Mouse (Mus musculus): ENCODE data around the gene Paxx.

The Paxx gene

GRCm38 (mm10) chr2:25460551-25461309, at the start of gene Paxx:
Paxx (minus strand) TSS chr2:25461094.
- DNase-seq (ENCODE audit: inconsistent ontology term) = peak; percentile 96

DNA sequence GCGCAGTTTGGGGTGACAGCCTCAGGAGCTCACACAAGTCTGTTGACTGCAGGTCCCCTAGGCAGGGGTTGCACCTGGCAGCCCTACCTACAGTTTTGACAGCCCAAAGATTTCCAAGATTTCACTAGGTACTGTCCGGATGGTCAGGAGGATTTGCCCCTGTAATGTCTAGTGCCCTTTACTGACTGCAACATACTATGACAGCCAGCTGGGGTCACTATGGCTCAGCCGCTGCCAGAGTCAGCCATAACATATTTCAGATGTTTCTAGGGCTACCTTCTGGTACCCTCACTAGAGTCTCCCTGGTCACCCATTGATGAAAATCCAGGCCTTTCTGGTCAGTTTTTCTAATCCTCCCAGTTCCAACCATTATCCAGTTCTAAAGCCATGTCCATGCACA, 49.0 kb upstream of the Paxx start:
- DNase-seq (ENCODE audit: inconsistent ontology term) = peak; percentile 14

DNA sequence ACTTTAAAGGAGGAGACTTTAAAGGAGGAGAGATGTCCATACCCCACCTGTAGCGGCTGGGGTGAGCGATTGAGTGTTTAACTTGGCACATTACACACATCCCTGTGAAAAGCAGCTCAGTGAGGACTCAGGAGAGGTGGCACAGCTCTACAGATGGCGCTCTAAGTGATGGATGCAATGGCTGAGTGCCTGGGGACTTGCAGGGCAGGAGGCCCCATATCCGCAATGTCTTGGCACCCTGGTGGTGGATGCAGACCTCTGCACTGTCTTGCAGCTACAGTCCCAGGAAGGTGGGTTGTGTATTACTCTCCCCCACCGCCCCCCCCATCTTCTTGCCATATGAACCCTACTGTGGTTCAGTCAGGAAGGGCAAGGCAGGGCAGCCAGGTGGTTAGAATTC, 46.1 kb upstream of the Paxx start:
- no peak for DNase-seq (ENCODE audit: inconsistent ontology term)

DNA sequence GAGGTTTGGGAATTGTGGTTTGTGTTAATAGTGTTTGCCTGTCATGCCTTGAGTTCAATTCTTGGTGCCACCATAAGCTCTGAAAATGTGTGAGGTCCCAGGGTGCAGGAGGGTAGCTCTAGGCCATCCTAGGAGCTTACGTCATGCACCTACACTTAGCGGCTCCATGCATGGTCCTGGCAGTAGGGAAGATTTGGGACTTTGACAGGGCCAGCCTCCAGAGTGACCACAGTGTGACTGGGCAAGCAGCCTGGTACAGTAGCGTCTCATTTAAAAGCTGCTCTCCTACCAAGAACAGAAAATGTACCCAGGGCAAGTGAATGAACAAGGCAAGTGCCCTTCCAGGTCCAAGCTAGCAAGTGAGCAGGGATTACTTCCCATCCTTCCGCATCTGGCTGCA, 45.0 kb upstream of the Paxx start:
- no peak for DNase-seq (ENCODE audit: inconsistent ontology term)

- no peak for DNase-seq (ENCODE audit: inconsistent ontology term)
Measured at GRCm38 (mm10) chr2:25505000-25505399, 44.1 kb upstream of the Paxx start.

- DNase-seq (ENCODE audit: inconsistent ontology term) = no peak
Measured at GRCm38 (mm10) chr2:25504538-25504937, 43.6 kb upstream of the Paxx start.

GRCm38 (mm10) chr2:25502726-25503125, 41.8 kb upstream of the Paxx start:
- DNase-seq (ENCODE audit: inconsistent ontology term) = no peak

DNA sequence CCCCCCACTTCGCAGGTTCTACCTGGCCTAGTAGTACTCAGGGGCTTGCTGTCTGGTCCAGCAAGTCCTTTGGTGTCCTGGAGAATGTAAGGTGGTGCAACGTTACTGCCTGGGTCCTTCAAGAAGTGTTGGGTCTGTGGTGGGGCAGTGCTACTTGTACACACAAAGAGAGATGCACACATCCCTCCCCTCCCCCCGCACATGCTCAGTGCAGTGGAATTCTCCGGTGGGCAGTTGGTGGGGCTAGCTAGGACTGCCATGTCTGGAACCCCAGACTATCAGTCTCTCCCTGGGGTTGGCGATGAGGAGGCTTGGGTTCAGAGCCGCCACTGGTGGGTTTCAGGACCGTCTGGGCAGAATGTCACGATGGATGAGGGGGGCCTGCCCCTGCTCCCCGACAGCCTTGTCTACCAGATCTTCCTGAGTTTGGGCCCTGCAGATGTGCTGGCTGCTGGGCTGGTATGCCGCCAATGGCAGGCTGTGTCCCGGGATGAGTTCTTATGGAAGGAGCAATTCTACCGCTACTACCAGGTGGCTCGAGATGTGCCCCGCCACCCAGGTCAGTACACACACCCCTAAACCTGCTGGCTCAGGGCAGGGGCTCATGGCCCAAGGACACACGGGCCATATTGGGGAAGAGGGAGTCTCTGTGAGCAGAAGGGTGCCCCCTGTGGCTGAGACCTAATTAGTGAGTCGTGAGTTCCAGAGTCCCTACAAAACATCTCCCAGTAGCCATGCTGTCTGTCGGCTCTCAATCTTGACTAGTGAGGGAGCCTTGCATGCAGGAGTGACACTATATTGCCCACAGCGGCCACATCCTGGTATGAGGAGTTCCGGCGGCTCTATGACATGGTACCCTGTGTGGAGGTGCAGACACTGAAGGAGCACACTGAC, 40.9 kb upstream of the Paxx start, which contains the start of gene C8g:
TSS of gene C8g (minus strand) at position 127 of the 894 bp plus-strand sequence.
- DNase-seq (ENCODE audit: inconsistent ontology term) = no peak

DNA sequence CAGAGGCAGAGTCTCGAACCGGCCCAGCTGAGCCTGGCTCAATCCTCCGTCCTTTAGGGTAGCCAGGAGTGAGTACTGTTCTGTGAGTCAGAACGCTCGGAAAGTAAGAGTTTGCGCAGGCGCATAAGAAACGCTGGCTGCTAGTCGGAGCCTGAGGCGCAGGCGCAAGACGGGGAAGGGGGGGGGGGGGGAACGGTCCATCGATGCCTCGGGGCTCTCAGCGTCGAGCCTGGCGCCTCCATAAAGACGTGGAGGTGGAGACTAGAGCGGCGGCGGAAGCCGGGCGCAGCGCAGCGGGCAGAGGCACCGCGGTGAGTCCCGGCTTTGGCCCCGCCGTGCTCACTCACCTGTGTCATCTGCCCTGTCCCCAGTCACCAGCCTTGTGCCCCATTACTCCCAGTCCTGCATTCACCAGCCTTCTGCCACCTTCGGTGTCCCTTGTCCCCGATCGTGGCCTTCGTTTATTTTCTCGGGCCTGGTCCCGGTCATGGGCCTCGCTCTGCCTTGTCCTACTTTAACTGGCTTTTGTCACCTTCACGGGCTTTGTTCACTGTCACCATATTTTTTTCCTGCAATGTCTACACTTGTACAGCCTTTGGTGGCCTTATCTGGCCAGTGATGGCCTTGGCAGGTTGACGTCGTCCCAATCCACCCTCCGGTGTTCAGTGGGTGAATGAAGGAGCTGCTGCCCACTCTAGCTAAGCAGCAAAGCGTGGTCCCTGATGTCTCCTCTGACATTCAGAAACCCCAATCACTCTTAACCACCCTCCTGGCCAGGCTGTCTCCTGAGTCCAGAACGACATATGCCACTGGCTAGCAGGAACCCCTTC, 39.9 kb upstream of the Paxx start, which contains the start of gene Fbxw5:
TSS of gene Fbxw5 (plus strand) at position 175 of the 830 bp plus-strand sequence.
- peak; percentile 96 for DNase-seq (ENCODE audit: inconsistent ontology term)

DNA sequence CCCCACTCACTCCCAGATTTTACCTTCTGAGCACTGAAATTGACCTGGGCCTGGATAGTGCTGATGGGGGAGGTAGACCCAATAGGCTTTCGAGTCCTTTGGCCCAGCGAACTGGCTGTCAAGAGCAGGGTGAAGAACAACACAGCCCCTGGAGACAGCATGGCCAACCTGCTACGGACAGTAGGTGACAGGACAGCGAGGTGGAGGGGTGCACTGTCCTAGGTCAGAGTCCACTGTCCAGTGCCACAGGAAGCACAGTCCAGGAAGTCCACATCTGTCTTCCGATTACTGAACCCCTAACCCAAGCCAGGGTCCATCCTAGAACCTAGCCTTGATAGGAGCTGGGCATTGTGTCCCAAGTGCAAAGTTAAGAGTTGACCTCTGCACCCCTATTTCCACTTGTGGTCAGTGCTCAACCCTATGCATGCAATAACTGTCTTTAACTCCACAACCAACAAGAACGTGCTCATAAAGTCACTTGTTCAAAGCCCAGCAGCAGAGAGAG, 39.2 kb upstream of the Paxx start:
- peak; percentile 33 for DNase-seq (ENCODE audit: inconsistent ontology term)

DNA sequence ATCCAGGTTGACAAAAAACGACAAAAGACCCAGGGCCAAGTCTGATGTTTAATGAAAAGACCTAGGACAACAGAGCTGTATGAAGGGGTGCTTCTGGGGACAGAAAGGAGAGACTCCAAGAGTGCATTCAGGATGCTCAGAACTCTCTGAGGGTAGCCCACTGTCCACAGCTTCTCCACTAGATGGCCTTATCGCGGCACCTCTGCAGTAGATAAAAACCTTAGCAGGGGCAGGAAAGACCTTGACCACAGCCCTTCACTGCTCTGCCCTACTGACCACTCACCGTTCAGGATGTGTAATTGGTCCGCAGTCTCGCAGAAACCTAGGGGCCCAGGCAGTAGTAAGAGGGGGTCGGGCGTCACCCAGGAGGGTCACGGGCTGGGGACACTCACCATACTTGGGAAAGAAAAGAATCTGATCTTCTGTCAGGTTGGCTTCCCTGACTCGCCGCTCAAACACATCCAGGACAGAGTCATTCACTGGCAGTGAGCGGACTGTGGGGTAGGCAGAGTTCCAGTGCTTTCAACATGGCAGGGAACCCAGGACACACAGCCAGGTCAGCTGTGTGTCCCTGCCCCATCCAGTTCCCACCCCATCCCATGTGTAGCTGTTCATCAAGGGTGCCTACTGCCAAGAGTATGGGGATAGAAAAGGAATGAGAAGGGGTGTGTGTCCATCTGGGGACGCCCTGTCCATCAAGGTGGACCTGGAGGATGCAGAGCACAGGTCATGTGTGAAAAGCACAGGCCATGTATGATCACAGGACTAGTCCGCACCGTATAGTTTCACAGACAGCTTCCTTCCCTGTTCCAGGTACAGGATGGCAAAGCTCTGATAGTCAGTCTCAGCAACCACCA, 38.0 kb upstream of the Paxx start:
- DNase-seq (ENCODE audit: inconsistent ontology term) = no peak

GRCm38 (mm10) chr2:25497846-25498575, 37.1 kb upstream of the Paxx start:
- DNase-seq (ENCODE audit: inconsistent ontology term) = no peak

DNA sequence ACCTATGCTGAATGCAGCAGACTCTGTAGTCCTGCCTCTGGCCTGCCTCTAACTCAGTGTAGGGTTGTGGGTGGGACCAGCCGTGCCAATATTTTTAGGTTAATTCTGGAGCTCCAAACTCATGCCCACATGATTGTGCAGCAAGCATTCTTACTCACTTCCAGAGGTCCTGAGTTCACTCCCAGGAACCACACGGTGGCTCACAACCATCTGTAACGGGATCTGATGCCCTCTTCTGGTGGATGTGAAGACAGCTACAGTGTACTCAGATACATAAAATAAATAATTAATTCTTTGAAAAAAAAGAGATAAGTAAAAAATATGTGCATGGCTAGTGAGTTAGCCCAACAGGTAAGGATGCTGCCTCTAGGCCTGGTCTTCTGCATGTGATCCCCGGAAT, 35.6 kb upstream of the Paxx start:
- peak; percentile 47 for DNase-seq (ENCODE audit: inconsistent ontology term)

GRCm38 (mm10) chr2:25493476-25493961, 32.6 kb upstream of the Paxx start, which contains the start of gene Lcn12:
Lcn12 (minus strand) TSS chr2:25493911.
- no peak for DNase-seq (ENCODE audit: inconsistent ontology term)

GRCm38 (mm10) chr2:25492988-25493387, 32.1 kb upstream of the Paxx start:
- DNase-seq (ENCODE audit: inconsistent ontology term) = no peak

DNA sequence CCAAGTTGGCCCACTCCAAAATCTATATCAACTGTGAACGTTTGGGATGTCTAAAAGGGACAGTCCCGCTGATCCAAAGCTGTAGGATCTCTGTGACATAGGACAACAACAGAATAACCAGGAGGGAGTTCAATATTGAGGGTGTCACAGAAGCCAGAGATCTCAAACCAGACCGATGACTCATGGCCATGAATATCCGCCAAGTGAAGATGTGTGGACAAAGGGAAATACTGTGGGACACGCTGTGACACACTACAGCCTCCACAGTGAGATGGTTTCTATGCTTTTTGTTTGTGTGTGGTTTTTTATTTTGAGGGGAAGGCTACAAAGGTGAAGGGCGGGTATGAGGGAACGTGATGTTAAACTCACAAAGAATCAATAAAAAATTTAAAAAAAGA, 27.8 kb upstream of the Paxx start:
- DNase-seq (ENCODE audit: inconsistent ontology term) = peak; percentile 50

DNA sequence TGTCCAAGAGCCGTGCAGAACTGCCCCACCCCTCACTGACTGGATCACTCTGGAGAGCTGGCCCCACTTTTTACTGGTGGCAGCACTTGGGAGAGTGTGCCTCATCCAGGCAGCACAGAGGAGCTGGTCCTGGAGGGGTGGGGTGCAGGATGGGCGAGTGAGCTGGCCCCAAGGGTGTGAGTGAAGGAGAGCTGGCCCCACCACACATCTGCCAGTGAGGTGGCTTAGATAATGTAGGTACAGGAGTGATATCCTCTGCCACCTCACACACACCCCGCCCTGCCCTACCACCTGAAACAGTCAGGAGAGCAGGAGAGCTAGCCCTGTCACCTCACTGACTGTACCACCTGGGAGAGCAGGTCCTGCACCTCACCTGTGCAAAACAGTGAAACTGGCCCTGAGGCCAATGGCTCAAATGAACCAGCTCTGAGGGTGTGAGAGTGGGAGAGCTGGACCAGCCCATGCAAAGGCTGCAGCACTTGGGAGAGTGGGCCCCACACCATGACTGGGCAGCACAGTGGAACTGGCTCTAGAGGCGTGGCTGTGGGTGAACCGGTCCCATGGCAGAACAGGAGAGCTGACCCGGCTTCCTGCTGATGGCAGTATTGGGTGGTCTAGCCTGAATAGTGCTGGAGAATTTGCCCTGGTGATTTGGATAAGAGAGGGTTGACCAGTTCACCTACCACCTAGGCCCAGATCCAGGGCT, 27.2 kb upstream of the Paxx start:
- no peak for DNase-seq (ENCODE audit: inconsistent ontology term)

DNA sequence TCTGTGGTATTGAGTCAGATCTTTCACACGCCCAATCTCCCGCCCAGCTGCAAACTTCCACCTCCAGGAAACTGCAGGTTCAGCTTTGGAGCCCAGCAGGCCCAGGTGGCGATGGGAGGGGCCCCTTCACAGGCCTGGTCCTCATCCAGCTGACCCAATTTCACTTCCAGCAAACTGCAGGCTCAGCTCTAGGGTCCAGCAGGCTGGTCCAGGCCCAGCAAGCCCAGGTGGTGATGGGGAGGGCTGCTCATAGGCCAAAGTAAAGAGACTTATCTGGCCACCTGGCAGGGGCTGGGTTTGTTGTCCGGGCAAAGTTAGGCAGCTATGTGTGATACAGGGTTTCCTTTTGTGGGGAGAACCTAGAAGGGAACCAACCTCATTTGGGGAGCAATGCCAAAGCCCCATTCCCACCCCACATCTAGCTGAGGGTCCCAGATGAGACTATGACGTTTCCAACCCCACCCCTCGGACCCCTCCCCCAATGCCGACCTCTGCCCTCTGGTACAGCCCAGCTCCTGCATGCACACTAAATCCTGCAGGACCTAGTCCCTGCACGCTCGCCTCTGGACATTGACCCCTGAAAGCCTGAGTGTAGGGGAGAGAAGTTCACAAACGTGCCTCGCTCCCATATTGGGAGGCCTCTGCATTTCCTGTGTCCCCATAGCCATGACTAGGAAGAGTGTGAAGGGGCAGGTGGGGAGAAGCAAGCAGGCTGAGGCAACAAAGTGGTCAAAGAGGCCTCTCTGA, 24.2 kb upstream of the Paxx start:
- DNase-seq (ENCODE audit: inconsistent ontology term) = no peak
